Mouse (Mus musculus): ENCODE results near the gene Plch2. TPM values are rescaled to one million over a fixed set of nuclear protein-coding genes. Genes with fewer than 3 reads are reported as not detected.

Gene Plch2
- polyA plus RNA-seq, 1 experiment: 37.6 TPM

- DNase-seq (ENCODE audit: low read depth): no peak
- no peak for TF ChIP-seq POLR2A (IDR thresholded peaks at IDR 0.05; ENCODE audit: borderline replicate concordance, extremely low read depth, insufficient read depth, insufficient read length, poor library complexity, severe bottlenecking)
- TF ChIP-seq CTCF (IDR thresholded peaks at IDR 0.05; ENCODE audit: borderline replicate concordance, extremely low read depth, insufficient read depth, insufficient read length): no peak
These were observed 47.4 kb downstream of the Plch2 start for GRCm38 (mm10) chr4:155009216-155009615.

- DNase-seq (ENCODE audit: low read depth): no peak
- TF ChIP-seq POLR2A (IDR thresholded peaks at IDR 0.05; ENCODE audit: borderline replicate concordance, extremely low read depth, insufficient read depth, insufficient read length, poor library complexity, severe bottlenecking) (no peak), CTCF (IDR thresholded peaks at IDR 0.05; ENCODE audit: borderline replicate concordance, extremely low read depth, insufficient read depth, insufficient read length) (no peak)
These were observed 48.5 kb downstream of the Plch2 start for GRCm38 (mm10) chr4:155008075-155008474.

- DNase-seq (ENCODE audit: low read depth): no peak
- no peak for TF ChIP-seq POLR2A (IDR thresholded peaks at IDR 0.05; ENCODE audit: borderline replicate concordance, extremely low read depth, insufficient read depth, insufficient read length, poor library complexity, severe bottlenecking)
- TF ChIP-seq CTCF (IDR thresholded peaks at IDR 0.05; ENCODE audit: borderline replicate concordance, extremely low read depth, insufficient read depth, insufficient read length): no peak
These were observed 48.9 kb downstream of the Plch2 start for GRCm38 (mm10) chr4:155007641-155008040.

- no peak for TF ChIP-seq CTCF (IDR thresholded peaks at IDR 0.05; ENCODE audit: borderline replicate concordance, extremely low read depth, insufficient read depth, insufficient read length)
- no peak for TF ChIP-seq POLR2A (IDR thresholded peaks at IDR 0.05; ENCODE audit: borderline replicate concordance, extremely low read depth, insufficient read depth, insufficient read length, poor library complexity, severe bottlenecking)
- DNase-seq (ENCODE audit: low read depth): no peak
These were observed 50.3 kb downstream of the Plch2 start for GRCm38 (mm10) chr4:155006296-155006695.

- DNase-seq (ENCODE audit: low read depth): no peak
- TF ChIP-seq POLR2A (IDR thresholded peaks at IDR 0.05; ENCODE audit: borderline replicate concordance, extremely low read depth, insufficient read depth, insufficient read length, poor library complexity, severe bottlenecking): no peak
- no peak for TF ChIP-seq CTCF (IDR thresholded peaks at IDR 0.05; ENCODE audit: borderline replicate concordance, extremely low read depth, insufficient read depth, insufficient read length)
These were observed 51.3 kb downstream of the Plch2 start for GRCm38 (mm10) chr4:155005278-155005677.

- TF ChIP-seq POLR2A (IDR thresholded peaks at IDR 0.05; ENCODE audit: borderline replicate concordance, extremely low read depth, insufficient read depth, insufficient read length, poor library complexity, severe bottlenecking) (no peak), CTCF (IDR thresholded peaks at IDR 0.05; ENCODE audit: borderline replicate concordance, extremely low read depth, insufficient read depth, insufficient read length) (no peak)
- DNase-seq (ENCODE audit: low read depth): no peak
These were observed 57.2 kb downstream of the Plch2 start for GRCm38 (mm10) chr4:154999379-154999778.

- DNase-seq (ENCODE audit: low read depth): peak; percentile 48
These were observed 59.9 kb downstream of the Plch2 start for GRCm38 (mm10) chr4:154996572-154997154.

GRCm38 (mm10) chr4:154994876-154995275 is 61.7 kb downstream of the Plch2 start:
- TF ChIP-seq CTCF (IDR thresholded peaks at IDR 0.05; ENCODE audit: borderline replicate concordance, extremely low read depth, insufficient read depth, insufficient read length) (no peak), POLR2A (IDR thresholded peaks at IDR 0.05; ENCODE audit: borderline replicate concordance, extremely low read depth, insufficient read depth, insufficient read length, poor library complexity, severe bottlenecking) (no peak)
- no peak for DNase-seq (ENCODE audit: low read depth)

More at GRCm38 (mm10) chr4:154996572-154997154, 59.9 kb downstream of the Plch2 start:
- TF ChIP-seq POLR2A (IDR thresholded peaks at IDR 0.05; ENCODE audit: borderline replicate concordance, extremely low read depth, insufficient read depth, insufficient read length, poor library complexity, severe bottlenecking) (no peak), CTCF (IDR thresholded peaks at IDR 0.05; ENCODE audit: borderline replicate concordance, extremely low read depth, insufficient read depth, insufficient read length) (peak; percentile 17; the same call in 1 of the 2 replicates)

GRCm38 (mm10) chr4:154986750-154987149 is 69.8 kb downstream of the Plch2 start:
- TF ChIP-seq CTCF (IDR thresholded peaks at IDR 0.05; ENCODE audit: borderline replicate concordance, extremely low read depth, insufficient read depth, insufficient read length) (no peak), POLR2A (IDR thresholded peaks at IDR 0.05; ENCODE audit: borderline replicate concordance, extremely low read depth, insufficient read depth, insufficient read length, poor library complexity, severe bottlenecking) (no peak)
- DNase-seq (ENCODE audit: low read depth): no peak

GRCm38 (mm10) chr4:154986096-154986495 is 70.5 kb downstream of the Plch2 start:
- DNase-seq (ENCODE audit: low read depth): peak; percentile 69
- no peak for TF ChIP-seq POLR2A (IDR thresholded peaks at IDR 0.05; ENCODE audit: borderline replicate concordance, extremely low read depth, insufficient read depth, insufficient read length, poor library complexity, severe bottlenecking)
- peak; percentile 73 for TF ChIP-seq CTCF (IDR thresholded peaks at IDR 0.05; ENCODE audit: borderline replicate concordance, extremely low read depth, insufficient read depth, insufficient read length)

GRCm38 (mm10) chr4:154985151-154985777 is 71.3 kb downstream of the Plch2 start:
- DNase-seq (ENCODE audit: low read depth): no peak
- TF ChIP-seq POLR2A (IDR thresholded peaks at IDR 0.05; ENCODE audit: borderline replicate concordance, extremely low read depth, insufficient read depth, insufficient read length, poor library complexity, severe bottlenecking) (no peak), CTCF (IDR thresholded peaks at IDR 0.05; ENCODE audit: borderline replicate concordance, extremely low read depth, insufficient read depth, insufficient read length) (no peak)

- no peak for DNase-seq (ENCODE audit: low read depth)
- TF ChIP-seq CTCF (IDR thresholded peaks at IDR 0.05; ENCODE audit: borderline replicate concordance, extremely low read depth, insufficient read depth, insufficient read length) (no peak), POLR2A (IDR thresholded peaks at IDR 0.05; ENCODE audit: borderline replicate concordance, extremely low read depth, insufficient read depth, insufficient read length, poor library complexity, severe bottlenecking) (no peak)
These were observed 72.8 kb downstream of the Plch2 start for GRCm38 (mm10) chr4:154983767-154984166.

Data from brain, embryonic 14.5 days (tissue).